Mouse (Mus musculus): ENCODE measurements around the gene Rbm38. TPM values are rescaled to one million over a fixed set of nuclear protein-coding genes. Genes with fewer than 3 reads are reported as not detected.

The Rbm38 gene
- polyA plus RNA-seq, 1 experiment from 2014 or later: 92.3 TPM

DNA sequence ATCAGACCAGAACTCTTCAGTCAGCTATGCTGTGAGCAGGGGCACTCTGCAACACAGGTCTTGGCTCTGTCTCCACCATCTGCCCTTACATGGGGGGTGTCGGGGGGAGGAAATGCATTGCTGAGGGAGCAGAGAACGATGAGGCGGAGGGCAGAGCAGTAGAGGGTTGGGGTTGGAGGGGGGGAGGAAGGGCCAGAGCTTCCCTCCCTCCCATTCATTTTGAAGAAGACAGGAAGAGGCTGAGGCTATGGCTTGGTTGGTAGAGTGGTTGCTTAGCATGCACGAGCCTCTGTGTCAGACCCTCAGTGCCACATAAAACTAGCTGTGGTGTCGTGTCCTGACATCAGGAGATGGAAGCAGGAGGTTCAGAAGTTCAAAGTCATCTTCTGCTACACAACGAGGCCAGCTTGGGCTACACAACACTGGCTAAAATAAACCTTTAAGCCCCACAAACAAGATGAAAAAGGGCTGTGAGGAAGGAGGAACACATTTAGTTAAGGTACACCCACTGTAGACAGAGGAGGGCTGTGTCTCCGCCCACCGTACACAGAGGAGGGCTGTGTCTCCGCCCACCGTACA, 36.1 kb downstream of the Rbm38 start:
- no peak for DNase-seq (ENCODE audit: low spot score)
- 85% methylated on average over 10 of the region's 10 CpGs for WGBS
- H3K36me3 ChIP-seq: no peaks in the 10 kb centered on the region
- H3K9me3 ChIP-seq: no peaks in the 10 kb centered on the region
- peaks cover 38% of the 10 kb centered on the region for H3K4me1 ChIP-seq (replicated peaks)
- no peak overlapping the region for H3K4me3 ChIP-seq
- H3K27ac ChIP-seq: no peak overlapping the region
- H3K27me3 ChIP-seq (ENCODE audit: insufficient read depth, poor library complexity, severe bottlenecking): peaks cover 7% of the 10 kb centered on the region; the same call in 1 of the 2 replicates

DNA sequence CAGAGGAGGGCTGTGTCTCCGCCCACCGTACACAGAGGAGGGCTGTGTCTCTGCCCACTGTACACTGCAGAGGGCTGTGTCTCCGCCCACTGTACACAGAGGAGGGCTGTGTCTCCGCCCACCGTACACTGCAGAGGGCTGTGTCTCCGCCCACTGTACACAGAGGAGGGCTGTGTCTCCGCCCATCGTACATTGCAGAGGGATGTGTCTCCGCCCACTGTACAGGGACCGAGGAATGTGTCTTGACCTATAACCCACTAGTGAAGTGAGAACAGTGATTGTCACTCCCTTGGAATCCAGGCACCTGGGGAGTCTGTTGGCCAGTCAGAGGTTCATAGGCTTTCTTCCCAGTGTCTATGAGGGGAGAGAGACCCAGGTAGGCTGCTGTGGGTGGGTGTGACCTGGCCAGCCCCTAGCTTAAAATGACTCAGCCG, 36.6 kb downstream of the Rbm38 start:
- H3K27ac ChIP-seq: no peak overlapping the region
- H3K27me3 ChIP-seq (ENCODE audit: insufficient read depth, poor library complexity, severe bottlenecking): peaks cover 7% of the 10 kb centered on the region; the same call in 1 of the 2 replicates
- H3K36me3 ChIP-seq: no peaks in the 10 kb centered on the region
- WGBS: 76% methylated on average over 11 of the region's 11 CpGs
- peaks cover 41% of the 10 kb centered on the region for H3K4me1 ChIP-seq (replicated peaks)
- no peaks in the 10 kb centered on the region for H3K9me3 ChIP-seq
- no peak for DNase-seq (ENCODE audit: low spot score)
- no peak overlapping the region for H3K4me3 ChIP-seq

DNA sequence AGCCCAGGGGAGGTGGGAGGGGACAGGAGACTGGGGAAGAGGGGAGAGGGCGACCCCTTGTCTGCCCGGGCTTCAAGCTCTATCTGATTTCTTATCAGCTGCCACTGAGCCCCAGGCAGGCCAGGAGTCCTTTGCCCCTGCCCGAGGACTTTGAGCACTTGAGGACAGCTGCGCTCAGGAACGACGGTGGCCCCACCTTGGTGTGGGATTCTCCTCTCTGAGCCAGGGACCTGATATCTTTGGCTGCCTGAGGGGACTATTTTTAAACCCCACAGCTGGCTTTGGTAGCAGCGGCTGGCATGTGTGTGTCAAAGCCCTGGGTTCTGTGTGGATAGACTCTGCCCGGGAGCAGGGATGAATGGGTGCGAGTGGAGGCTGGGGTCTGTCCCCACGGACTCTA, 37.3 kb downstream of the Rbm38 start:
- DNase-seq (ENCODE audit: low spot score): no peak
- Histone ChIP-seq H3K4me3 (no peak overlapping the region), H3K36me3 (no peaks in the 10 kb centered on the region), H3K27ac (peak overlapping the region; percentile 42; the same call in 1 of the 2 replicates), H3K27me3 (ENCODE audit: insufficient read depth, poor library complexity, severe bottlenecking) (peaks cover 6% of the 10 kb centered on the region; the same call in 1 of the 2 replicates), H3K9me3 (no peaks in the 10 kb centered on the region), H3K4me1 (replicated peaks) (peaks cover 45% of the 10 kb centered on the region)
- WGBS: 66% methylated on average over 10 of the region's 10 CpGs

DNA sequence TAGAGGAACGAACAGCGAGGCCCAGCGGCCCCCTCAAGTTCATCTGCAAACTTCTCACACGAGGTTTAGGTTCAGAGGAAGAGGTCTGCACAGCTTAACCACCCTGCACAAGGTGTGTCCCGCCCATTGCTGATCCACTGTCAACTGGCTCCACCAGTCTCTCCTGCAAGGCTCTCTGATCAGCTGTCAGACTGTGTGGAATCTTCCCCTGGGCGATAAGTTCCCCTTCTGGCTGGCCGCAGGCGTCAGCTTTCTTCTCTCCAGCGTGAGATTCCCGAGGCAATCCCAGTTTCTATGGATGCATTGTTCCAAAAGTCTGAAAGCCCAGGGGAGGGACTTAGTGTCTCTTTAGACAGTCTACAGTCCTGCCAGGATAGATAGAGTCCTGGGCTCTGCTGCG, 38.0 kb downstream of the Rbm38 start:
- DNase-seq (ENCODE audit: low spot score): no peak
- no peaks in the 10 kb centered on the region for H3K9me3 ChIP-seq
- H3K27ac ChIP-seq: peak overlapping the region; percentile 42
- H3K4me3 ChIP-seq: no peak overlapping the region
- 46% methylated on average over 11 of the region's 11 CpGs for WGBS
- peaks cover 3% of the 10 kb centered on the region; the same call in 1 of the 2 replicates for H3K27me3 ChIP-seq (ENCODE audit: insufficient read depth, poor library complexity, severe bottlenecking)
- H3K4me1 ChIP-seq (replicated peaks): peaks cover 45% of the 10 kb centered on the region
- H3K36me3 ChIP-seq: no peaks in the 10 kb centered on the region

DNA sequence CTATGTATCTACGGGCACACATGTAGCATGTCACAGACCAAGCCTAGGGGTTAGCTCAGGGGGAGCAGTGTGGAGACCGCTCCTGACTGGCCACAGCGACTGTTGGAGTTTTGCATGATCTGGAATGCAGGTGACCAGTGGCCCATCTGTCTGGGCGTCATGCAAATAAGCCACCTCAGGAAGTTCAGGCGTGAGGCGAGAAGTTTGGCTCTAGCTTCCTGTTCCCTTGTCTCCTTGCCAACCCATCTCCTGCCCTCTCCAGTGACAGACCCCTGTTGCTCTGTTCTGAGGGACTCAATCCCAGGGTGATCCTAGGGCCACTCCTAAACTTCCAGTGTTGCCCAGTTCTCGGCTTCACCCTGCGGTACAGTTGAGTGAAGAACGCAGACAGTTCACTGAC, 40.2 kb downstream of the Rbm38 start:
- H3K4me1 ChIP-seq (replicated peaks): peaks cover 45% of the 10 kb centered on the region
- H3K9me3 ChIP-seq: no peaks in the 10 kb centered on the region
- H3K4me3 ChIP-seq: no peak overlapping the region
- 86% methylated on average over 9 of the region's 9 CpGs for WGBS
- no peaks in the 10 kb centered on the region for H3K27me3 ChIP-seq (ENCODE audit: insufficient read depth, poor library complexity, severe bottlenecking)
- no peak overlapping the region; the same call in 1 of the 2 replicates for H3K27ac ChIP-seq
- no peaks in the 10 kb centered on the region for H3K36me3 ChIP-seq
- DNase-seq (ENCODE audit: low spot score): no peak

DNA sequence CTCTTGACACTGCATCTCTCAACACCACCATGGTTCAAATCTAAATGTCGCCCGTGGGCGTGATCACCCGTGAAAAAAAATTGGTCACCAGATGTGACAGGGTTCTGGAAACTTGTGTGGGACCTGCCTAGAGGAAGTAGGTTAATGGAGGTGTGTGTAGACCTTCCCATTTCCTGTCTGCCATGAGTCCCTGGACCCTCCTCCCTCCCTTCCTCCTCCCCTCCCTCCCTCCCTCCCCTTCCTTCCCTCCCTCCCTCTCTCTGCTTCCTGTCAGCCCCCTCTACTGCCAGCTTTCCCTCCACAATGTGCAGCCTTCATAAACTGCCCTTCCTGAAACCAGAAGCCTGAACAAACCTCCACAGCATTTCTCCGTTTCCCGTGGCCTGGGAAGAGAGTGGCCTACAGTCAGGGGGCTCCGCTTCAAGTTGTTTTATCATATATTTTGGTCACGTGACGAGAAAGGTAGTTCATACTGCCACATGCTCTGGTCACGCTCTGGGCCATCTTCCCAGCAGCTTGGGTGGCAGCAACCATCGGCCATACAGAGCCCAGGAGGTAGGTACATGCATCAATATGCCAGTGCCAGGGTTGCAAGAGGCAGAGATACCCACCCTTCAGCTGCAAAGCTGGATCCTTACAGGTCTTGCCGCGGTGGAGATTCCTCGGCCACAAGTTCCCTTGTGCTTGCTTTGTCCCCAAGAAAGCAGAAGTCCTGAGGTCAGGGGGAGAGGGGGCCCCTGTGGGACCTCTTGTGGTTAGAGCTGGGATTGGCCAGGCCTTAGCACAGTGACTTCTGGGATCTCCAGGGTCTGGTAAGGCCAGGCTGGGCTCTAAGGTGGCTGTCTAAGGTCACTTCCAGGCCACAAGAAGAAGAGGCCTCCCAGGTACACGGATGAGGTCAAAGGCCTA, 41.4 kb downstream of the Rbm38 start:
- WGBS: 80% methylated on average over 15 of the region's 15 CpGs
- Histone ChIP-seq H3K36me3 (no peaks in the 10 kb centered on the region), H3K4me1 (replicated peaks) (peaks cover 44% of the 10 kb centered on the region), H3K9me3 (no peaks in the 10 kb centered on the region), H3K4me3 (no peak overlapping the region), H3K27me3 (ENCODE audit: insufficient read depth, poor library complexity, severe bottlenecking) (no peaks in the 10 kb centered on the region), H3K27ac (peak overlapping the region; percentile 54)
- DNase-seq (ENCODE audit: low spot score): no peak

DNA sequence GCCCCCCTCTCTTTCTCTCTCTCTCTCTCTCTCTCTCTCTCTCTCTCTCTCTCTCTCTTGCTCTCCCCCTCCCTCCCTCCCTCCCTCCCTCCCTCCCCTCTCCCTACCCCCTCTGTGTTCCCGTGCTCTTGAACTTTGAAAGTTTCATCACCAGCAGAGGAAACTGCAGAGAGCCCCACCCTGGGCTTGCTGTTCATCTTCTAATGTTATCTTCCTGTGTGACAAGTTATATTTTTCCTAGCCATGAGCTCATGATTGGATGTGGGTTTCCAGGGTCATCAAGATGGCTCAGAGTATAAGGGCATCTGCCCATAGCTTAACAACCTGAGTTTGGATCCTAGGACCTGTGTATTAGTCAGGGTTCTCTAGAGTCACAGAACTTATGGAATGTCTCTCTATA, 42.9 kb downstream of the Rbm38 start:
- Histone ChIP-seq H3K9me3 (peaks cover 6% of the 10 kb centered on the region), H3K27me3 (ENCODE audit: insufficient read depth, poor library complexity, severe bottlenecking) (no peaks in the 10 kb centered on the region), H3K4me3 (no peak overlapping the region), H3K36me3 (no peaks in the 10 kb centered on the region), H3K4me1 (replicated peaks) (peaks cover 29% of the 10 kb centered on the region), H3K27ac (no peak overlapping the region)
- no peak for DNase-seq (ENCODE audit: low spot score)
- WGBS: 82% methylated on average over 1 of the region's 1 CpGs

DNA sequence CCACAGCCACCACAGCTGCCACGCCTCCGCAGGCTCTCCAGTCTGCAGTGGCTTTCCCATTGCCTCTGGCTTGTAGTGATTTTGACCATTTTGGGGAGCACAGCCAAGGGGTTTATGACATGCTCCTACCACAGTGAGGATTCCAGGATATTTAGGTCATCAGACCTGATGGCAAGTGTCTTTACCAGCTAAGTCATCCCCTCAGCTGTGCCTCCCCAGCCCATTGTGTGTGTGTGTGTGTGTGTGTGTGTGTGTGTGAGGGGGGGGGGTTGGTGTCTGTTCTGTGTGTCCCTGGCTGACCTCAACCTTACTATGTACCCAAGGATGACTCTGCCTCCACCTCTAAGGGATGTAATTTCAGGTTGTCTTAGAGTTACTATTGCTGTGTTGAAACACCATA, 44.6 kb downstream of the Rbm38 start:
- Histone ChIP-seq H3K36me3 (no peaks in the 10 kb centered on the region), H3K9me3 (peaks cover 10% of the 10 kb centered on the region), H3K27ac (no peak overlapping the region), H3K4me3 (no peak overlapping the region), H3K4me1 (replicated peaks) (peaks cover 22% of the 10 kb centered on the region), H3K27me3 (ENCODE audit: insufficient read depth, poor library complexity, severe bottlenecking) (no peaks in the 10 kb centered on the region)
- WGBS: 86% methylated on average over 2 of the region's 2 CpGs
- no peak for DNase-seq (ENCODE audit: low spot score)

DNA sequence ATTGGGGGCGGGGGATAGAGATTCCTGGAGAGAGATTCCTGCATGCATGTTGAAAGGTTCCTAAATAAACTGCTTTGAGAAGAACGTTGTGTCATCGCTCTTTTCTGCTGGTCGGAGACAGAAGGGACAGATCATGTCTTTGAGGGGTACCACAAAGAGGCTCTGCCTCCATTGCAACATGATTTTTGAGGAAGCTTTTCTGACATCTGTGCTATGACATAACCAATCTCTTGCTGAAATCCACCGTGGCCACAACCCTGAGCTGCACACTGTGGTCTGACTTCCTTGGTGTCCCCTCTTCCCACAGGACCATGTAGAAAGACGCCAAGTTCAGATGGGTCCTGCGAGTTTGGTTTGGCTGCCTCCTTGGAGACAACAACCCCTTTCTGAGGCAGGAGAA, 52.6 kb downstream of the Rbm38 start:
- no peak for DNase-seq (ENCODE audit: low spot score)

DNA sequence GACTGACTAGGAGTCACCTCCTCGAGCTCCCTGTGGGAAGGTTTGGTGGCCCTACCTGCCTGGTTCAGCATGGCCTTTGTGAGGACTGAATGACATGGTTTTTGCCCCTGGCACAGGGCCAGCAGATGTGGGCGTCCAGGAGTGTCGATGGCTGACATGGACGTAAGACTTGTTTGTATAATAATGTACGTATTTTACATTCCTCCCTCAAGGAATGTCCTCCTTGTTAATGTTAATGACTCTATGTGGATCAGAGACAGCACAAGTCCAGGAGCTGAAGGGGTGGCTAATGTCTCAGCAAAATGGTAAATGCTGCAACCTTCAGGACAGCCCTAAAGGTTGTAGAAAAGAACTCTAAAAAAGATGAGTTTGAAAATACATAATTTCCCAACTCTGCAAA, 53.4 kb downstream of the Rbm38 start:
- DNase-seq (ENCODE audit: low spot score): no peak
- Histone ChIP-seq H3K4me3 (no peak overlapping the region), H3K27ac (no peak overlapping the region), H3K4me1 (replicated peaks) (no peaks in the 10 kb centered on the region), H3K36me3 (no peaks in the 10 kb centered on the region), H3K27me3 (ENCODE audit: insufficient read depth, poor library complexity, severe bottlenecking) (no peaks in the 10 kb centered on the region), H3K9me3 (peaks cover 4% of the 10 kb centered on the region; the same call in 1 of the 2 replicates)
- WGBS: 84% methylated on average over 5 of the region's 5 CpGs

More for the DNA sequence above, 52.6 kb downstream of the Rbm38 start:
- 94% methylated on average over 7 of the region's 7 CpGs for WGBS
- Histone ChIP-seq H3K27me3 (ENCODE audit: insufficient read depth, poor library complexity, severe bottlenecking) (no peaks in the 10 kb centered on the region), H3K4me1 (replicated peaks) (no peaks in the 10 kb centered on the region), H3K36me3 (no peaks in the 10 kb centered on the region), H3K4me3 (no peak overlapping the region), H3K9me3 (peaks cover 11% of the 10 kb centered on the region), H3K27ac (no peak overlapping the region)

DNA sequence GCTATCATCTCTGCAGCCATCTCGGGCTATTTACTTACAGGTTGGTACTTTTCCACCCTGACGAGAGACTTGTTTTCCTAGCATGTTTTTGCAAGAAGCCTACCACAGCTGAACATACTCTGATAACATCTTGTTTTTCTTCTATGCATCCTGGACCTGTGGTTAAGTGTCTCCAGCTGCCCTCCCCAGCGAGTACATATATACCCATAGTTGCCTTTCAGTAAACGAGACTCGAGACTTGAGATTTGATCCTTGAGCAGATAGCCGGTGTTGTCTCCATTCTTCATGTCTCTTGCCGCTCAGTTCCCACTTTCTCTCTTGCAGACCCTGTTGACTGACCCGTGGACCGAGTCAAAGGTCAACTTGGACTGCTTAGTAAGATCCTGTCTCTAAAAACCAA, 56.6 kb downstream of the Rbm38 start:
- Histone ChIP-seq H3K27ac (no peak overlapping the region), H3K9me3 (0 out of 2 replicates have a peak, but pooled peaks cover 4% of the 10 kb centered on the region), H3K4me3 (no peak overlapping the region), H3K36me3 (no peaks in the 10 kb centered on the region), H3K27me3 (ENCODE audit: insufficient read depth, poor library complexity, severe bottlenecking) (peaks cover 10% of the 10 kb centered on the region; the same call in 1 of the 2 replicates), H3K4me1 (replicated peaks) (peaks cover 6% of the 10 kb centered on the region; the same call in 1 of the 2 replicates)
- WGBS: 78% methylated on average over 9 of the region's 9 CpGs
- no peak for DNase-seq (ENCODE audit: low spot score)

DNA sequence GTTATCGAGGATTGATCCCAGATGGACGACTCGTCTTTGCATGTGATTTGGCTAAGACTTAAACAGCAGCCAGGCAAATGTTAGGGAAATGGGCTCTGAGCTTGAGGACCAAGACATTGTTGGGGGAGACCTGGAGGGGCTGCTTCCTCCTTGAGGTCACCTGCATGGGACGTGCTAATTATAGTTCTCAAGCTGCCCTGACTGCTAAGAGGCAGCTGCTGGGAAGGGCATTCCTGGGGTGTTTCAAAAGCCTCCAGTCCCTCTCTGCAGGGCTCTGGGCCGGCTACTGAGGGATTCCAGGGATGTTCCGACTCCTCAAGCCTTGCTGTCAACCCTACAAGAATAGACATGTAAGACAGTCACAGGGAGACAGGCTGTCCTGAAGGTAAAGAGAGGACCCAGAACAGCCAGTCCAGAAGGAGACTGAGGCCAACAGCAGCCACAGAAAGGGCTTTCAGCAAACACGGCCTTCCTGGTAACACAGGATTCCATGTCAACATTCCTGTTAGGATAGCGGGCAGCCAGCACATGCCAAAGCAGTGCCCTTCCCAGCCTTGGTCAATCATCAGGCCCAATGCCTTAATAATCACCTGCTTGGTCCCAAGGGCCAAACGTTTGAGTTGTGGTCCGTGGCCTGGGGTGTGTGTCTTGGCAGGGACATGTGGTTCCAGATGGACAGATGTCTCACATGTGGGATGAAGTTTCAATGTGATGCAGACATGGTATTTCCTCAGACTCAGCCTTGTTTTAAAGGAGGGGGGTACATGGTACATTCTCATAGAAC, 59.7 kb downstream of the Rbm38 start:
- no peaks in the 10 kb centered on the region for H3K9me3 ChIP-seq
- H3K4me3 ChIP-seq: no peak overlapping the region
- no peak for DNase-seq (ENCODE audit: low spot score)
- peaks cover 10% of the 10 kb centered on the region; the same call in 1 of the 2 replicates for H3K27me3 ChIP-seq (ENCODE audit: insufficient read depth, poor library complexity, severe bottlenecking)
- H3K27ac ChIP-seq: no peak overlapping the region
- peaks cover 17% of the 10 kb centered on the region for H3K4me1 ChIP-seq (replicated peaks)
- 62% methylated on average over 10 of the region's 10 CpGs for WGBS
- H3K36me3 ChIP-seq: no peaks in the 10 kb centered on the region

All from hindbrain, embryonic 10.5 days (tissue).